Mouse (Mus musculus) forebrain, embryonic 13.5 days (tissue): ENCODE results near the gene Nsd2. TPM values are rescaled to one million over a fixed set of nuclear protein-coding genes. Genes with fewer than 3 reads are reported as not detected.

Source experiments
- ATAC-seq: fragments of 200-750 bp; cut with Nextera tagmentation; 2 replicates; pipeline ENCODE4 v1.8.0; 2017
- H3K27ac ChIP-seq: fragments of 300-500 bp; sonication (generic); 2 replicates; pipeline ENCODE4 v1.5.1; 2015; ENCODE audit warnings: inconsistent platforms, mild to moderate bottlenecking, moderate library complexity
- H3K27me3 ChIP-seq: fragments of 300-500 bp; sonication (generic); 2 replicates; pipeline ENCODE4 v1.6.1; 2015; ENCODE audit warnings: mild to moderate bottlenecking, inconsistent platforms
- H3K36me3 ChIP-seq: fragments of 300-500 bp; sonication (generic); 2 replicates; pipeline ENCODE4 v1.6.1; 2015; ENCODE audit warnings: mild to moderate bottlenecking, inconsistent platforms; ENCODE audit not compliant: poor library complexity, severe bottlenecking
- H3K4me1 ChIP-seq: fragments of 300-500 bp; sonication (generic); 2 replicates; pipeline ENCODE4 v1.6.1; 2015; ENCODE audit warnings: inconsistent platforms
- H3K4me2 ChIP-seq: fragments of 300-500 bp; sonication (generic); 2 replicates; pipeline ENCODE4 v1.6.1; 2015; ENCODE audit warnings: inconsistent platforms, mild to moderate bottlenecking, moderate library complexity
- H3K4me3 ChIP-seq: fragments of 300-500 bp; sonication (generic); 2 replicates; pipeline ENCODE4 v1.5.1; 2015; ENCODE audit warnings: mild to moderate bottlenecking, inconsistent platforms
- H3K9ac ChIP-seq: fragments of 300-500 bp; sonication (generic); 2 replicates; pipeline ENCODE4 v1.6.1; 2015; ENCODE audit warnings: mild to moderate bottlenecking, inconsistent platforms
- H3K9me3 ChIP-seq: fragments of 300-500 bp; sonication (generic); replicated peaks from 2 replicates; pipeline ENCODE4 v1.6.1; 2016; ENCODE audit warnings: inconsistent platforms
- WGBS: fragments of 180-500 bp; shearing (Covaris S2); methylation state at CpG from one replicate; pipeline ENCODE4 v1.1.7; 2015; 5-methylcytosine and 5-hydroxymethylcytosine counted together
- polyA plus RNA-seq: library from polyadenylated mRNA; unstranded; fragments of >200 nt; fragmentation: Nextera tagmentation; extraction: Ambion mirVana; gene quantifications from 2 replicates; pipeline ENCODE4 v1.2.1, GENCODE M21; 2015

Nsd2 gene
- polyA plus RNA-seq, 1 experiment from 2014 or later, result 83.8 TPM

DNA sequence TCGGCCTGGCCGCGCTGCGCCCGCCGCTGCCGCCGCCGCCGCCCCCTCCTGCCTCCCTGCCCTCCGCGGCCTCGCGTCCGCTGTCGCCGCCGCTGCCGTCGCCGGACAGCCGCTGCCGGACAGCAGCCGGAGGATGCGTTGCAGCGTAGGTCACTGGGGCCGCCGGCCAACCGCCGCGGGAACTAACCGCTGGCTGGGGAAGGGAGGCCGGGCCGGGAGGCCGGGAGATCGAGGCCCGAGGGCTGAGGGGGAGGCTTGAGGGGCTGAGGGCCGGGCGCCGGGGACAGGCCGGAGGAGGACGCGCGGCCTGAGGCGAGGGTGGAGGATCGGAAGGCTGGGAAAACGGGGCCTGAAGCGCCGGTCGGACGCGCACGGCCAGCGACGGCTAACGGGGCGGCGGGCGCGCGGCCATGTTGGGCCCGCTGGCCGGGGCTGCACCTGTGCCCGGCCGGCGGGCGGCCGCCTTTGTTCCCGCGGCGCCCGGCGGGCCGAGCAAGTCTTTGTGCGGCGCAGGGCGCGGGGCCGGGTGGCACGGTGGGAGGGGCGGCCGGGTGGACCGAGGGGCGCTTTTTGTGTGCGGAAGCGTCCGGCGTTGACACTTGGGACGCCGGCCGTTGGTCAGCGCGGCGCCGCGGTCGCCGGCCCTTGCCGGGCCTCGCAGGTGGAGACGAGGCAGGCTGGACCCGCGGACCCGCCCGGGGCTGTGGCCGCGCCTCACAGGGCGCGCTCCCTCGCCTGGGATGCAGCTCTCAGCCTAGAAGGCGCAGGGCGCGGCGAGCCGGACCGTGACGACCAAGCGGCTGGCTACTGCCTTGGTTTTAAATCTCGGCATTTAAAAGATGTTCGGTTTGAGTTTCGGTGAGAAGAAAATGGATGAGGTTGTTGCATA, 452 bp downstream of the Nsd2 start:
- Histone ChIP-seq H3K9me3 (no peaks in the 10 kb centered on the region), H3K36me3 (peaks cover 11% of the 10 kb centered on the region; the same call in 1 of the 2 replicates), H3K9ac (peak overlapping the region; percentile 100), H3K4me1 (peaks cover 52% of the 10 kb centered on the region), H3K4me3 (peak overlapping the region; percentile 100), H3K4me2 (peak overlapping the region; percentile 88), H3K27me3 (no peaks in the 10 kb centered on the region), H3K27ac (peak overlapping the region; percentile 100)
- peak; percentile 32 for ATAC-seq
- under 1% methylated on average over 90 of the region's 121 CpGs for WGBS

- H3K9ac ChIP-seq, result peak overlapping the region; percentile 100
- H3K27me3 ChIP-seq, result no peaks in the 10 kb centered on the region
- peaks cover 62% of the 10 kb centered on the region for H3K4me1 ChIP-seq
- peak overlapping the region; percentile 88 for H3K4me2 ChIP-seq
- H3K4me3 ChIP-seq, result peak overlapping the region; percentile 100
- ATAC-seq, result no peak
- no peaks in the 10 kb centered on the region for H3K9me3 ChIP-seq
- 26% methylated on average over 2 of the region's 2 CpGs for WGBS
- H3K27ac ChIP-seq, result no peak overlapping the region
- peaks cover 11% of the 10 kb centered on the region; the same call in 1 of the 2 replicates for H3K36me3 ChIP-seq
These were observed 1.4 kb downstream of the Nsd2 start for GRCm38 (mm10) chr5:33821901-33822427.

DNA sequence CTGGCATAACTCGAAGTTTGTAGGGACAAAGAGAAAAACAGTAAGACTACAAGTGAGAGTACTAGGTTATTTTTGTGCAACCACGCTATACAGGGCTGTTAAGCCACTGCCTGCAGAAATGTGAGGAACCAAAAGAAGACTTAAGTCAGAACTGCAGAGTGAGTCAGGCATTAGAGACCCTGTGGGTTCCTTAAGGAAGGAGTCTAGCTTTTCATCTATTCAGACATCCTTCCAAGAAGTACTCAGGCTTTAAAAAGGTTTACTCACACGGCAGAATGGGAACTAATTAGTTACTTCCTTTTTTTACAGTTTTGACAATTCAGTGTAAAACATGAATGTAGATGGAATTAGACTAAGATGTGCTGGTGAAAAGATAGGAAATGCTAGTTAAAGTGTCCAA, 1.9 kb downstream of the Nsd2 start:
- peaks cover 67% of the 10 kb centered on the region for H3K4me1 ChIP-seq
- no peak for ATAC-seq

DNA sequence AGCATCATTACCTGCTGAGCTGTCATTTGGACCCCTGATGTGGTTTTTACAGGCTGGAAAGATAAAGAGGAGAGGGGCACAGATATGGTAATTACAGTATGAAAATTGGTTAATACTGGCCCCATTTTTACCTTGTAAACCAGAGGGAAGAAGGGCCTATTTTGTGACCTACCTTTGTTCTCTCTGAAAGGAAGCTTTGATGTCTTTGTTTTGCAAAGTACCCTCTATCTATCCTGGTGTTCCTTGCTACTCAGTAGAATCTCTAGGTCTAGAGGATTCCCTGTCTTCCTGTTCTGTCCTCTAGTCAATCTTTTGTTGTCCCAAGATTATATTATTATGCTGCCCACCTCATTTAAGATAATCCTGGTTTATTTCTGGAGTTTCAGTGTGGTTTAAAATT, 5.5 kb downstream of the Nsd2 start:
- Histone ChIP-seq H3K27ac (0 out of 2 replicates have a peak overlapping the region, but pooled peaks have one; percentile 11), H3K9me3 (no peaks in the 10 kb centered on the region), H3K27me3 (no peaks in the 10 kb centered on the region), H3K4me1 (peaks cover 54% of the 10 kb centered on the region), H3K9ac (no peak overlapping the region), H3K4me2 (peak overlapping the region; percentile 2; the same call in 1 of the 2 replicates), H3K36me3 (peaks cover 19% of the 10 kb centered on the region; the same call in 1 of the 2 replicates), H3K4me3 (no peak overlapping the region)
- ATAC-seq, result no peak

More for the DNA sequence above, 1.9 kb downstream of the Nsd2 start:
- peak overlapping the region; percentile 88 for H3K4me2 ChIP-seq
- peak overlapping the region; percentile 100 for H3K4me3 ChIP-seq
- H3K9me3 ChIP-seq, result no peaks in the 10 kb centered on the region
- peaks cover 13% of the 10 kb centered on the region; the same call in 1 of the 2 replicates for H3K36me3 ChIP-seq
- H3K27me3 ChIP-seq, result no peaks in the 10 kb centered on the region
- H3K9ac ChIP-seq, result peak overlapping the region; percentile 100
- no peak overlapping the region for H3K27ac ChIP-seq
- WGBS, result 12% methylated on average over 3 of the region's 3 CpGs

- Histone ChIP-seq H3K9me3 (no peaks in the 10 kb centered on the region), H3K4me1 (peaks cover 41% of the 10 kb centered on the region), H3K36me3 (peaks cover 23% of the 10 kb centered on the region; the same call in 1 of the 2 replicates), H3K4me3 (no peak overlapping the region), H3K9ac (no peak overlapping the region), H3K27ac (no peak overlapping the region), H3K4me2 (no peak overlapping the region), H3K27me3 (no peaks in the 10 kb centered on the region)
- ATAC-seq, result no peak
- WGBS, result 77% methylated on average over 8 of the region's 8 CpGs
These were observed 7.6 kb downstream of the Nsd2 start for GRCm38 (mm10) chr5:33828107-33828506.

DNA sequence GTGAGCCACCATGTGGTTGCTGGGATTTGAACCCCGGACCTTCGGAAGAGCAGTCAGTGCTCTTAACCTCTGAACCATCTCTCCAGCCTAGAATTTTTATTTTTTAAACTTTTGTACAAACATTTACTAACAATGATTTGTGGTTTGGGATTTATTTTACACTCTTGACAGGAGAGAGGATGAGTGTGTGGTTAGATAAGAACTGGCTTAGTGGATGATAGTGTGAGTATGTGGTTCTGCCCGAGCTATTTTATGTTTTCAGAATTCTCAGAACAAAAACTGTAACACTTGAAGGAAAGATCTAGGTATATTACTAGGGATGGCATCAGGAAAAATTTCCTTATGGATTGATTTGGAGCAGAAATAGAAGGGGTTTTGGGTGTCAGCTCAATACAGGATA, 9.4 kb downstream of the Nsd2 start:
- Histone ChIP-seq H3K4me1 (peaks cover 25% of the 10 kb centered on the region), H3K4me3 (no peak overlapping the region), H3K27ac (no peak overlapping the region), H3K4me2 (no peak overlapping the region), H3K36me3 (peaks cover 18% of the 10 kb centered on the region; the same call in 1 of the 2 replicates), H3K9ac (no peak overlapping the region), H3K9me3 (no peaks in the 10 kb centered on the region), H3K27me3 (no peaks in the 10 kb centered on the region)
- whole genome bisulfite sequencing, result 96% methylated on average over 3 of the region's 3 CpGs
- no peak for ATAC-seq

DNA sequence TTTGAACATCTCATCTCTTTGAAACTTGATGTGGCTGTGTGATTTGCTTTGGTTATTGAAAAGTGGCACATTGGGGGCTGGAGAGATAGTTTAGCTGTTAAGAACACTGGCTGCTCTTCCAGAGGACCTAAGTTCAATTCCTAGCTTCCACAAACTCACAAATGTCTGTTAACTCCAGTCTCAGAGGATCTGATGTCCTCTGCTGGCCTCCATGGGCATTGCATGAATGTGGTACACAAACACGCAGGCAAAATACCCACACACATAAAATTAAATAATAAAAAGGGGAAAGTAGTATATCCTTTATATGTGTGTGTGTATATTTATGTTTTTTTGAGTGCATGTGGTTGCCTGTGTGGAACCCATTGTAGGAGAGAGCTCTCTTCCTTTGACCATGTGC, 10.3 kb downstream of the Nsd2 start:
- 79% methylated on average over 1 of the region's 1 CpGs for WGBS

DNA sequence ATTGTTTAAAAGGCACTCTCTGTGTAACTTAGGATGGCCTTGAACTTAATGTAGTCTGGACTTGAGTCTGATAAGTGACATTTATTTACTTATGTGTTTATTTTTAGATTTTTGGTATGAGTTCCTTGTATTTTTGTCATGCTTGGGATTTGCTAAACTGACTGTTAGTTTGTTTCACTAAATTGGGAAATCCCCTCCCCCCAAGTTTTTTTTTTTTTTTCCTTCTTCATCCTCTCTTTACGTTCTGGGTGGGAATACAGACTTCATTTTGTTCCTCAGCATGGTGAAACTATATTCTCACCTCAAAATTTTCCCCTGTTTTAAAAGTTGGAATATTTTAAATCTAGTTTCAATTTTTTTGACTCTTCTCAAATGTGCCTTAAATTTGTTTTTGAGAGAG, 20.8 kb downstream of the Nsd2 start:
- ATAC-seq, result no peak
- no peak overlapping the region for H3K9ac ChIP-seq
- WGBS, result 87% methylated on average over 1 of the region's 1 CpGs

More for the DNA sequence above, 10.3 kb downstream of the Nsd2 start:
- Histone ChIP-seq H3K27me3 (no peaks in the 10 kb centered on the region), H3K9me3 (no peaks in the 10 kb centered on the region), H3K36me3 (peaks cover 12% of the 10 kb centered on the region; the same call in 1 of the 2 replicates), H3K4me2 (no peak overlapping the region), H3K4me1 (peaks cover 16% of the 10 kb centered on the region), H3K9ac (no peak overlapping the region), H3K27ac (no peak overlapping the region), H3K4me3 (no peak overlapping the region)
- ATAC-seq, result no peak

GRCm38 (mm10) chr5:33842549-33842948, 22.0 kb downstream of the Nsd2 start:
- H3K27me3 ChIP-seq, result no peaks in the 10 kb centered on the region
- H3K9ac ChIP-seq, result no peak overlapping the region
- H3K4me3 ChIP-seq, result no peak overlapping the region
- peaks cover 51% of the 10 kb centered on the region for H3K36me3 ChIP-seq
- WGBS, result 94% methylated on average over 4 of the region's 4 CpGs
- no peaks in the 10 kb centered on the region for H3K4me1 ChIP-seq
- H3K4me2 ChIP-seq, result no peak overlapping the region
- H3K27ac ChIP-seq, result no peak overlapping the region
- H3K9me3 ChIP-seq, result no peaks in the 10 kb centered on the region
- ATAC-seq, result no peak

More for the DNA sequence above, 20.8 kb downstream of the Nsd2 start:
- no peak overlapping the region for H3K27ac ChIP-seq
- no peaks in the 10 kb centered on the region; the same call in 1 of the 2 replicates for H3K4me1 ChIP-seq
- no peak overlapping the region for H3K4me3 ChIP-seq
- no peaks in the 10 kb centered on the region for H3K27me3 ChIP-seq
- H3K36me3 ChIP-seq, result peaks cover 45% of the 10 kb centered on the region
- no peak overlapping the region for H3K4me2 ChIP-seq
- H3K9me3 ChIP-seq, result no peaks in the 10 kb centered on the region

- 91% methylated on average over 4 of the region's 4 CpGs for WGBS
- no peak overlapping the region for H3K4me3 ChIP-seq
- H3K27ac ChIP-seq, result no peak overlapping the region
- no peak overlapping the region for H3K4me2 ChIP-seq
- no peaks in the 10 kb centered on the region for H3K9me3 ChIP-seq
- H3K4me1 ChIP-seq, result no peaks in the 10 kb centered on the region
- H3K27me3 ChIP-seq, result no peaks in the 10 kb centered on the region
- ATAC-seq, result no peak
- peaks cover 56% of the 10 kb centered on the region for H3K36me3 ChIP-seq
- no peak overlapping the region for H3K9ac ChIP-seq
These were observed 30.9 kb downstream of the Nsd2 start for GRCm38 (mm10) chr5:33851466-33851865.

GRCm38 (mm10) chr5:33853086-33853485, 32.6 kb downstream of the Nsd2 start:
- H3K9me3 ChIP-seq, result no peaks in the 10 kb centered on the region
- peaks cover 59% of the 10 kb centered on the region for H3K36me3 ChIP-seq
- no peak overlapping the region for H3K9ac ChIP-seq
- no peak overlapping the region for H3K4me3 ChIP-seq
- H3K4me2 ChIP-seq, result no peak overlapping the region
- ATAC-seq, result no peak
- 97% methylated on average over 1 of the region's 1 CpGs for WGBS
- no peak overlapping the region for H3K27ac ChIP-seq
- H3K4me1 ChIP-seq, result no peaks in the 10 kb centered on the region
- H3K27me3 ChIP-seq, result no peaks in the 10 kb centered on the region

DNA sequence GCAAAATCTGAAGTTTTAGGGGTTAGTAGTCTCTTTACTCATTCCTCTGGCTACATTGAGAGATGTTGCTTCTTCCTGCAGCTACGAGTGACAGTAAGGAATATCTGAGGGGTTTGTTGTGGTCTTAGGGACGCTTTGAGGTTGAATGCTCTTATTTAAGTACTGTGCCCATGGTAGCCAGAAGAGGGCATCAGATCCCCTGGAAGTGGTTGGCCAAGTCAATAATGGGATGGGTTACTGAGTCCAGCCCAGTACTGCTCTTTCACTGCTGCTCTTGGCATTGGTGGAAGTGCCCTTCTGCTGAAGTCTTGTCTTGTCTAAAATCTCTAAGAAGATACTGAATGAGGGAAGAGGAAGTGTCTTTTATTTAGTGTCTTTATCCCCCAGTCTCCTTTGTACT, 33.5 kb downstream of the Nsd2 start:
- H3K4me1 ChIP-seq, result no peaks in the 10 kb centered on the region
- H3K27me3 ChIP-seq, result no peaks in the 10 kb centered on the region
- no peaks in the 10 kb centered on the region for H3K9me3 ChIP-seq
- no peak for ATAC-seq
- H3K36me3 ChIP-seq, result peaks cover 64% of the 10 kb centered on the region
- no peak overlapping the region for H3K4me3 ChIP-seq
- no peak overlapping the region for H3K9ac ChIP-seq
- 83% methylated on average over 2 of the region's 2 CpGs for WGBS
- no peak overlapping the region for H3K4me2 ChIP-seq
- H3K27ac ChIP-seq, result no peak overlapping the region
